15 mouse cellular contexts compared by ENCODE assay signal in the genomic region with DNA sequence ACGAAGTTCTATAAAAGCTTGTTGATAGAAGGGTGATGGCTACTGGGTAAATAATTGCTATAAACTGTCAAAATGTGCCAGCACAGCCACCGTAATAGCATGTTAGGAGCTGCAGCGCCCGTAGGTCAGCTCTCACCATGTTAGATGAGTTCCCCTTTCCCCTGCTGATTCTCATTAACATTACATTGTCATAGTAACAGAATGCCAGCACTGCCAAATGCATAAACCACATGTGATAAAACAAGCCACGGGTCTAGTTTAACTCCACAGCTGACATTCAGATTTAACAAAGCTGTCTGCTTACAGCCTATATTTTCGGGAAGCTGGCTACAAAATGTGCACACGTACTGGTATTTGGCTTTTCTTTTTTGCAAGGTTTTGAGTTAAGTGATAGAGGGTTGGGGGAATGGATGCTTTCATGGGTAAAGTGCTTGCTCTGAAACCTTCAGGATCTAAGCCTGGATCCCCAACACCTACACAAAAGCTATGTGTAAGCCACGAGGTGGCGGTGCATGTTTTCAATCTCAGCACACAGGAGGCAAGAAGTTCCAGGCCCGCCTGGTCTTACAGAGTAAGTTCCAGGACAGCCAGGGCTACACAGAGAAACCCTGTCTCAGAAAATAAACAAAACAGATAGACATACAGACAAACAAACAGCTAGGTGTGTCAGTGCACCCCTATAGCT.
DNase-seq lines count a peak whose midpoint lies in the region; ATAC-seq lines count a peak whose summit lies in the region.
"Had no signal": no experiment of that assay in that cellular context is flagged by ENCODE, and none has a peak within 500 bp of the region (broad histone marks: within the 10 kb centered on the region; RNA-seq: fewer than 3 reads in every experiment).

No protein-coding gene starts in this region.

- no peaks in the 10 kb centered on the region for H3K36me3 ChIP-seq in forebrain, embryonic 15.5 days
- H3K36me3 ChIP-seq in forebrain, embryonic 10.5 days (replicated peaks): no peaks in the 10 kb centered on the region
- H3K36me3 ChIP-seq in midbrain, embryonic 14.5 days (ENCODE audit: control insufficient read depth, insufficient read depth, low read length): no peaks in the 10 kb centered on the region
- no peaks in the 10 kb centered on the region for H3K36me3 ChIP-seq in midbrain, embryonic 10.5 days
- H3K36me3 ChIP-seq: G1E had no signal

- no peak overlapping the region for H3K27ac ChIP-seq in forebrain, embryonic 15.5 days (replicated peaks)
- no peak overlapping the region for H3K27ac ChIP-seq in forebrain, embryonic 10.5 days
- H3K27ac ChIP-seq in midbrain, embryonic 14.5 days (replicated peaks; ENCODE audit: low read depth, low read length): no peak overlapping the region
- H3K27ac ChIP-seq in midbrain, embryonic 10.5 days (replicated peaks): no peak overlapping the region

- DNase-seq in forebrain, embryonic 10.5 days (ENCODE audit: extremely low spot score, low spot score): no peak
- peak; percentile 7 for DNase-seq in midbrain, embryonic 14.5 days
- DNase-seq in midbrain, embryonic 10.5 days (ENCODE audit: low spot score): no peak
- peak; percentile 43 for DNase-seq in layer of hippocampus, adult 9-10 months (ENCODE audit: low spot score)
- peak; percentile 1 to 2 for DNase-seq in right cerebral cortex, postnatal 36 days (ENCODE audit: low spot score in 2 of 2)
- no peak for DNase-seq in heart, adult 8-10 months (ENCODE audit: low spot score)
- no peak for DNase-seq in kidney, adult 8-10 months
- DNase-seq: heart, adult 18-20 months; kidney, adult 9 months; liver; retina, postnatal 1 day had no signal

- H3K4me1 ChIP-seq in forebrain, embryonic 15.5 days: no peaks in the 10 kb centered on the region
- H3K4me1 ChIP-seq in forebrain, embryonic 10.5 days: no peaks in the 10 kb centered on the region
- H3K4me1 ChIP-seq in midbrain, embryonic 14.5 days (ENCODE audit: control insufficient read depth, insufficient read depth, low read length): no peaks in the 10 kb centered on the region
- H3K4me1 ChIP-seq in midbrain, embryonic 10.5 days: no peaks in the 10 kb centered on the region

- WGBS in forebrain, embryonic 15.5 days: 72% methylated on average over 10 of the region's 10 CpGs
- WGBS in forebrain, embryonic 10.5 days: 80% methylated on average over 10 of the region's 10 CpGs
- WGBS in midbrain, embryonic 14.5 days: 80% methylated on average over 10 of the region's 10 CpGs
- WGBS in midbrain, embryonic 10.5 days: 85% methylated on average over 10 of the region's 10 CpGs

- H3K27me3 ChIP-seq in forebrain, embryonic 15.5 days: no peaks in the 10 kb centered on the region
- H3K27me3 ChIP-seq in forebrain, embryonic 10.5 days (ENCODE audit: poor library complexity, severe bottlenecking): no peaks in the 10 kb centered on the region
- no peaks in the 10 kb centered on the region for H3K27me3 ChIP-seq in midbrain, embryonic 14.5 days (ENCODE audit: control insufficient read depth, insufficient read depth, low read length)
- H3K27me3 ChIP-seq in midbrain, embryonic 10.5 days (ENCODE audit: low read depth, poor library complexity, severe bottlenecking): no peaks in the 10 kb centered on the region

- ATAC-seq in forebrain, embryonic 15.5 days (replicated peaks): peak; percentile 66
- no peak for ATAC-seq in midbrain, embryonic 14.5 days (ENCODE audit: low FRiP score, low TSS enrichment)
- ATAC-seq: activated CD4-positive, CD25-positive, alpha-beta regulatory T cell, adult 4 months had no signal

- no peak overlapping the region for H3K9ac ChIP-seq in forebrain, embryonic 15.5 days (replicated peaks)
- no peak overlapping the region for H3K9ac ChIP-seq in midbrain, embryonic 14.5 days (replicated peaks; ENCODE audit: low read length)

- H3K4me2 ChIP-seq in forebrain, embryonic 15.5 days (replicated peaks): no peak overlapping the region
- no peak overlapping the region for H3K4me2 ChIP-seq in midbrain, embryonic 14.5 days (ENCODE audit: low read length)

- no peaks in the 10 kb centered on the region for H3K9me3 ChIP-seq in forebrain, embryonic 15.5 days
- H3K9me3 ChIP-seq in forebrain, embryonic 10.5 days: no peaks in the 10 kb centered on the region
- H3K9me3 ChIP-seq in midbrain, embryonic 14.5 days (ENCODE audit: control insufficient read depth, low read length): no peaks in the 10 kb centered on the region
- H3K9me3 ChIP-seq in midbrain, embryonic 10.5 days (replicated peaks): no peaks in the 10 kb centered on the region
- H3K9me3 ChIP-seq: G1E had no signal

- H3K4me3 ChIP-seq in forebrain, embryonic 15.5 days: no peak overlapping the region
- H3K4me3 ChIP-seq in forebrain, embryonic 10.5 days: no peak overlapping the region
- no peak overlapping the region for H3K4me3 ChIP-seq in midbrain, embryonic 14.5 days (replicated peaks; ENCODE audit: low read depth, low read length)
- H3K4me3 ChIP-seq in midbrain, embryonic 10.5 days: no peak overlapping the region
- H3K4me3 ChIP-seq: myocyte had no signal

Comparison
In these comparisons a context has a peak if more than half of its experiments do, and no peak if none do; other contexts are left out.
1. DNase-seq: peak in midbrain, embryonic 14.5 days (single experiment), layer of hippocampus, adult 9-10 months (single experiment) and right cerebral cortex, postnatal 36 days (2 of 2); none in forebrain, embryonic 10.5 days (single experiment), midbrain, embryonic 10.5 days (single experiment), heart, adult 8-10 months (single experiment) and kidney, adult 8-10 months (0 of 2).